Mouse (Mus musculus) G1E-ER4 (cell line): ENCODE results near the gene Ager. TPM values are rescaled to one million over a fixed set of nuclear protein-coding genes. Genes with fewer than 3 reads are reported as not detected.

Experiments
- GATA1 ChIP-seq: IDR thresholded peaks from one replicate; pipeline ENCODE4 v1.8.0; 2012; ENCODE audit warnings: low read length, inconsistent platforms
- polyA plus RNA-seq: library from polyadenylated mRNA; stranded (reverse); fragments of >175 nt; gene quantifications from 2 replicates; pipeline ENCODE4 v1.2.3, GENCODE M21; 2012

Gene Ager
- 4.7 and 5.9 TPM in 2 replicates for polyA plus RNA-seq

- TF ChIP-seq GATA1: no peak
These were observed at the start of gene Ager for GRCm38 (mm10) chr17:34597566-34598095. TSS of gene Ager (plus strand) at chr17:34597862.

DNA sequence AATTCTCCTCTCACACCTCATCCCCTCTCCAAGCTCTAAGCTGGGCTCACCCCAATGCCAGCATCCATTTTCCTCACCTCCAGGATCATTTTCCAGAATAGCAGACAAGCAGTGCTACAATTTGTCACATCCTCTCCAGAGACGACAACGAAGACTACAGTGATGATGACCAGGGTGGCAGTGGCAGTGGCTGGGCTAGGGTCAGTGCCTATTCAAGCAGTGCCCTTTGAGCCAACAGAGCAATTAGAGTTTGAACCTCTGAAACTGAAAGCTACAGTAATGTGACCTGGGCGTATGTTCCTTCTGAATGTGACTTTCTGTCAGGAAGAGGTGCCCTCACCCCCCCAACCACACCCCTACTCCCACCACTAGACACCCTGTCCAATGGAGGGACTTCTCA is 48.5 kb upstream of the Ager start:
- no peak for TF ChIP-seq GATA1

DNA sequence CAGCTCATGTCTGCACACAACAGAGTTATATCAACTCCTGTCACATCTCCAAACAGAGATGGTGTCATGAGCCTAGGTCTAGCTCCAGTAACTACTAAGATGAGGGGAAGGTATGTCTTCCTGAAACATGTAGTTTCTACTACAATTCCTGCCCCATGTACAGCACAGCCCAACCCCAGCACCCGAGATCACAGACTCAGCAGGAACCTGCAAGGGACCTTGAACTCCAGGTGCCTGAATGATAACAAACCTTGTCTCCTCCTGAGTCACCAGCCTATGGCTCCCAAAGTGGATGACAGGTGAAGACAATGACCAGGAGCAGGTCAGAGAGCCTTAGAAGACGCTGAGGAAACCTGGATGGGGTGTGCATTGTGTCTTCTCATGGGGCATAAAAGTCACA is 47.8 kb upstream of the Ager start:
- TF ChIP-seq GATA1: no peak

GRCm38 (mm10) chr17:34555483-34555882 is 42.2 kb upstream of the Ager start:
- TF ChIP-seq GATA1: no peak

DNA sequence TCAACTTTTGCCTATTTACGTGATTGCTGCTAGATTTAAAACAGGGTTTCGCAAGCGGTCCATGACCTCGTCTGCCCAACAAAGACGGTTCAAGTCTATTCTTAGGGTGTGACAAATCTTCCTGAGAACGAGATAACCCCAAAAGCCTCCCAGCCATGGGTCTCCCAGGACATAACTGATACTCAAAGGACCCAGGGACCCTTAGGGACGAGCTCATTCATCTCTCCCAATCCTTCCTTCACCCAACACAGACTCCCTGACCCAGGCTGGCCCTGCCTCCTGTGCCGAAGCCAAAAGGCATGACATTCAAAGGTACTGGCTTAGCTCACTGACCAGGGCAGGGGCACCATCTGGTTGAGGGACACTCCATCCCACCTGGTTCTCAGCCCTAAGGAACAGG is 41.3 kb upstream of the Ager start:
- no peak for TF ChIP-seq GATA1

DNA sequence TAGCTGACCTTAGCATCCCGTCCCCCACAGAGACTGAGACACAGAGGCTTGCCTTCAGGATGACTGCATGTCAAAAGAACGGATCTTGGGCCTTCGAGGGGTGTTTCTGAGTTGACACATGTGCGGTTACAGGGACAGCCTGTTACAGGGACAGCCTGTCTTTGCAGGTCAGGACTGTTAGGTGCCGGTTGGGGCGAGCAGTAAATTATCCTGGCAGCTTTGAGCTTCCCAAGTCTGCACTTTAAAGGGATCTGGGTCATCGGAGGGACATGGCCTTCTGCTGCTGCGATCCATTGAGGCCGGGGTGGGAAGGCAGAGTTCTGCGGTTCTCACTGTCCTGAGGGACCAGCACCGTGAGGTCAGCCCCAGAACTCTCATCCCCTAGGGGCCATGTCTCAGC is 40.3 kb upstream of the Ager start:
- TF ChIP-seq GATA1: no peak

- no peak for TF ChIP-seq GATA1
These were observed 38.5 kb upstream of the Ager start for GRCm38 (mm10) chr17:34559116-34559515.

DNA sequence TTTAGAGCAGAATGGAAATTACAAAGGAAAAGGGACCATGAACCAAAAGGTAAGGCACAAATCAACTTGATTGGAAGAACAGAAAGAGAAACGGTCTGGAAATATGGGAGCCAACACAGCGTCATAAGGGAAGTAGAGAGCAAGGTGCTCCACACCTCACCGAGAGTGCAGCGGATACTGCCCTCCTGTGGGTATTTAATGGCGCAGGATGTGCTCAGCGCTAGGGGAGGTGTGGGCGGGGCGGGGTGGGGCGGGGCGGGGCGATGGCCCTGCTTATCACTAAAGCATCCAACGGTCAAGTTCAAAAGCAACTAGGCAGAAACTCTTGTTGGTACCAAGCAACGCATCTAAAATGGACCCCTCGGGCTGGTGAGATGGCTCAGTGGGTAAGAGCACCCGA is 37.8 kb upstream of the Ager start:
- TF ChIP-seq GATA1: no peak

- no peak for TF ChIP-seq GATA1
These were observed 37.2 kb upstream of the Ager start for GRCm38 (mm10) chr17:34560438-34560837.

GRCm38 (mm10) chr17:34561200-34561599 is 36.5 kb upstream of the Ager start:
- TF ChIP-seq GATA1: no peak

GRCm38 (mm10) chr17:34562595-34562994 is 35.1 kb upstream of the Ager start:
- no peak for TF ChIP-seq GATA1

DNA sequence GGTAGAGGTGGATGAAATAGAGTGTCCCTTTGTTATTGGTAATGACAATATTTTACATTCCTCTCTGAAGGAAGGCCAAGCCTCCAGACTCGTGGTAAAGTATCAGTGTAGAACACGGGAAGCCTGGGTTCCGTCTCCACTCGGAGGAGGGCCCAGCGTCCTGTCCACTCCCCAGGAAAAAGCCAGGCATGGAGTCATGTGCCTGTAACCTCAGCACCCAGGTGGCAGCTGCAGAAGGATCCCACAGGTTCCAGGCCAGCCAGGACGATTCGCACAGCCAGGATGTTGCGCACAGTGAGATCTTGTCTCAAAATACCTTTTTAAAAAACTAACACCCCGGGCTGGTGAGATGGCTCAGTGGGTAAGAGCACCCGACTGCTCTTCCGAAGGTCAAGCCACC is 34.3 kb upstream of the Ager start:
- TF ChIP-seq GATA1: no peak

DNA sequence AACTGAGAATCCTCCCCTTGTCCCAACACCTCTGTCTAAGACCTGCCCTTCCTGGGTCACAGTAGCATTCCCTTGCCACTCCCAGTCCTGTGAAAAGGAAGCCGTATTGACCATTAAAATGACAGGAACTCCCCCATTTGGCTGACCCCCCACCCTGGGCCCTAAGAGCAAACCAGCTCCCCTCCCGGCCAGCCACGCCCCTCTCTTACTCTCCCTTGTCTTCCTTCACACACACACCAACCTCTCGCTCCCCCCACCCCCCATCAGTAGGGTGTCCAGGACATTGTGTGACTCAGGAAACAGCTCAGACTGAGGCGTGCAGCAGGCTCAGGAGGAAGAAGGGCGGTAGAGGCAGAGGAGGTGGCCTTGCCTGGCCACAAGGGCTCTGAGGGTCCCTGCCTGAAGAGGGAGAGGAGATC is 33.6 kb upstream of the Ager start, which contains the start of gene Notch4:
TSS of gene Notch4 (plus strand) at position 266 of the 419 bp plus-strand sequence.
- no peak for TF ChIP-seq GATA1

- no peak for TF ChIP-seq GATA1
These were observed 32.9 kb upstream of the Ager start for GRCm38 (mm10) chr17:34564796-34565195.

DNA sequence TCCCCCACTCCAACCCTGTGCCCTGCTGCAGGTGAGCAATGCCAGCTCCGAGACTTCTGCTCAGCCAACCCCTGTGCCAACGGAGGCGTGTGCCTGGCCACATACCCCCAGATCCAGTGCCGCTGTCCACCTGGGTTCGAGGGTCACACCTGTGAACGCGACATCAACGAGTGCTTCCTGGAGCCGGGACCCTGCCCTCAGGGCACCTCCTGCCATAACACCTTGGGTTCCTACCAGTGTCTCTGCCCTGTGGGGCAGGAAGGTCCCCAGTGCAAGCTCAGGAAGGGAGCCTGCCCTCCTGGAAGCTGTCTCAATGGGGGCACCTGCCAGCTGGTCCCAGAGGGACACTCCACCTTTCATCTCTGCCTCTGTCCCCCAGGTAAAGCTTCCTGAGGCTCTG is 30.4 kb upstream of the Ager start:
- no peak for TF ChIP-seq GATA1

DNA sequence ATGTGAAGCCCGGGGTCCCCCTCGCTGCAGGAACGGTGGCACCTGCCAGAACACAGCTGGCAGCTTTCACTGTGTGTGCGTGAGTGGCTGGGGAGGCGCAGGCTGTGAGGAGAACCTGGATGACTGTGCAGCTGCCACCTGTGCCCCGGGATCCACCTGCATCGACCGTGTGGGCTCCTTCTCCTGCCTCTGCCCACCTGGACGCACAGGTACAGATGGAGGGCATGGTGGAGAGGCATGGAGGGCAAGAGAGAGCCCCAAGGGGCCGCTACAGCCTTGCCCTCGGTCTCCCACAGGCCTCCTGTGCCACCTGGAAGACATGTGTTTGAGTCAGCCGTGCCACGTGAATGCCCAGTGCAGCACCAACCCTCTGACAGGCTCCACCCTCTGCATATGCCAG is 29.2 kb upstream of the Ager start:
- no peak for TF ChIP-seq GATA1

DNA sequence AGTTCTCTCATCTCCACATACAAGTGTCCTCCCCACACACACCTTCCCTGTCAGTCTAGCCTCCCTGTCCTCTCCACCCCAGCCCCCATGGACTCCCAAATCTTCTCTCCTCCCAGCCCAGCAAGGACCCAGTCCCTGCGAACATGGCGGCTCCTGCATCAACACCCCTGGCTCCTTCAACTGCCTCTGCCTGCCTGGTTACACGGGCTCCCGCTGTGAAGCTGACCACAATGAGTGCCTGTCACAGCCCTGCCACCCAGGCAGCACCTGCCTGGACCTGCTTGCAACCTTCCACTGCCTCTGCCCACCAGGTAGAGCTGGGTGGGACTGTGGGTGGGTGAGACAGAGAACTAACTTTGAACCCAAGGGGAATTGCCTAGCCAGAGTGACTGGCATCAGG is 27.7 kb upstream of the Ager start:
- no peak for TF ChIP-seq GATA1

GRCm38 (mm10) chr17:34571875-34572274 is 25.8 kb upstream of the Ager start:
- TF ChIP-seq GATA1: no peak

DNA sequence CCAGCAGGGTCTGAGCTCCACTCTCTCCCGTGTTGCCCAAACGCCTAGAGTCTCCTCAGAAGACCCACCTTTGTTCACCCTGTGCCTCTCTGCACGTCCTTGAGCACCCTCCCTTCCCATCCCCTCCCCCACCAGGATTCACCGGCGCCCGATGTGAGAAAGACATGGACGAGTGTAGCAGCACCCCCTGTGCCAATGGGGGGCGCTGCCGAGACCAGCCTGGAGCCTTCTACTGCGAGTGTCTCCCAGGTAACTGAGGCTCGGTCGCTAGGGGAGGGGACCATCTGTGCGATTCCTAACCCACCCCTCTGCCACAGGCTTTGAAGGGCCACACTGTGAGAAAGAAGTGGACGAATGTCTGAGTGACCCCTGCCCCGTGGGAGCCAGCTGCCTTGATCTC is 25.3 kb upstream of the Ager start:
- TF ChIP-seq GATA1: no peak
